Mouse (Mus musculus) heart, postnatal 0 days (tissue): ENCODE results near the gene Rtl8a.

Source experiments
- CTCF ChIP-seq: IDR thresholded peaks from 2 replicates; pipeline ENCODE4 v1.5.1; 2016; ENCODE audit warnings: antibody characterized with exemption, control low read depth, low read depth
- EP300 ChIP-seq: IDR thresholded peaks from 2 replicates; pipeline ENCODE4 v1.6.1; 2016; ENCODE audit warnings: antibody characterized with exemption, low read depth

- TF ChIP-seq CTCF (peak; percentile 6; the same call in 1 of the 2 replicates), EP300 (no peak)
Measured at GRCm38 (mm10) chrX:53607242-53608121, 36.0 kb downstream of the Rtl8a start, which contains the start of gene Rtl8c.
